Mouse (Mus musculus) G1E (cell line): ENCODE results near the gene Tgm7.

Source experiments
- CTCF ChIP-seq: IDR thresholded peaks from 2 replicates; pipeline ENCODE4 v1.5.1; 2012; ENCODE audit warnings: low read depth, low read length, inconsistent platforms, mixed read lengths
- GATA1 ChIP-seq: IDR thresholded peaks from 2 replicates; pipeline ENCODE4 v1.6.1; 2012; ENCODE audit warnings: borderline replicate concordance, low read length, inconsistent platforms, mixed read lengths

- TF ChIP-seq CTCF (no peak), GATA1 (no peak)
These were observed 3.7 kb downstream of the Tgm7 start for GRCm38 (mm10) chr2:121105940-121106339.
